Mouse (Mus musculus): Measurements from ENCODE around the gene Pced1b.

Pced1b gene

DNA sequence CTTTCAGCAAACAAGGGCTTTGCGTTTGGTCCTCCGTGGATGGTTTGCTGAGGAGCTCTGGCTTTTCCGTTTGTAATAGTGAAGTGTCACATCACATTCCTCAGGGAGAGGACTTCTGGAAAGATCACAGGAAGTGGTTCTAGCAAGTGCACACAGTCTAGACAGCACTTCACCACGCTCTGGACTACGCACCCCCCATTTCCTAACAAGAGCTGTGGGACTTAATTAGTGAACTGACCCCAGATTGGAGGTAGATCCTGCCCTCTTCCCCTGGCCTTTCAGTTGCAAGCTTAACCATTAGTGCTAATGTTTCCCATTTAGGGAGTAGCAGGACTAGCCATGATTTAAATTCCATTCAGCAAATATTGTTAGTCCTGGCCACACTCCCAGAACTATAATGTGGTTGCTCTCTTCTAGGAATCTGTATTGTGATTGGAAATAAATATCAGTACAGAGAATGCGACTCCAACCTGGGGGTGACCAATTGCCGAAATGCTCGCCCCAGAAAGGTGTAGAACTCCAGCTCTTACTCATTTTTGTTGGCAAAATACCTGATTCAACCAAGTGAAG lies 10.4 kb downstream of the Pced1b start:
- no peak for DNase-seq

DNA sequence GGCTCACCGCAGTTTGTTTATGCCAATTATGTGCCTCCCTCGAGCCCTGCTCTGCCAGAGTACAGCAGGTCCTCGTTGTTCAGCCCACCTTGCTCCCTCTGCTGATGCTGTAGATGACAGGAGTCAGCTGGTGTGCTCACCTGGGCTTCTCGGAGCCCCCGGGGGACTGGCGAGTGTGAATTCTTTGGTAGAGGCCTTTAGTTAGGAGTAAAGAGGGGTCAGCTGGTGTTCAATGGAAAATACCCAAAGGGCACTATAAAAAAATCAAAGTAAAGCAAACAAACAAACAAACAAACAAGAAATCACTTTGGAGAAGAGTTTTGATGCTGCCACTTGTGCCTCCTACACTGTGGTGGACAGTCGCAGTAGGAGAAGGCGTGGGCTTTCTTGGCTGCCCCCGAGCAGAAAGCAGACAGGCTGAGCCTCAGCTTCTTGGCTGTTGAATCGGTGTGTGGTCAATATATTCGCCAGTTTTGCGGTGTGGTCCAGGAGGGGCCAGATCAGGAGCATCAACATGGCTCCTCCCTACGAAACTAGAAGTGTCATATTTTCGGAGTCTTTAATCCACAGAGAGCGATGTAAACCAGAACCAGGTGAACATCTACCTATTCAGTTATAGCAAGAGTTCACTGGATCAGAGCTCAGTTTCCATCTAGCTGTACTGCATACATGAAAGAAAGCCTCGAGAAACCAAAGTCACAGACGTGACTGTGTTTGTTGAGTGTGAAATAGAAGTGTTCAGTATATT lies 11.8 kb downstream of the Pced1b start:
- no peak for DNase-seq

DNA sequence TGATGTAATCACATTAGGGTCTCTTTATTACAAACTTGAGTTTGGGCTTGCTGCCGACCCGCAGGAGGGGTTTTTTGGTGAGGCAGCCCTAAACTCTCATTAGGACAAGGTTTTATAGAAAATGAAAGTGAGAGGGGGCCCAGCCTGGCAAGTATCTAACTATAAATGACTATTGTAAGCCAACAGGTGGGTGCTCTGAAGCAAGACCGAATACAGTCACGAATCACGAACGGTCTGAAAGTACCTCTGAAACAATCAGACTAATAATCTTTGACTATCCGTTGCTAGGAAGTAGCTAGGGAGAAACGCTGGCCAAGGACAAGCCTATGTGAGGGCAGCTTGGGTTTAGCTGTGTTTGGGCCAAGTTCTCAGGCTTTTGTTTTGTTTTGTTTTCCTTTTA lies 12.4 kb downstream of the Pced1b start:
- no peak for DNase-seq

DNA sequence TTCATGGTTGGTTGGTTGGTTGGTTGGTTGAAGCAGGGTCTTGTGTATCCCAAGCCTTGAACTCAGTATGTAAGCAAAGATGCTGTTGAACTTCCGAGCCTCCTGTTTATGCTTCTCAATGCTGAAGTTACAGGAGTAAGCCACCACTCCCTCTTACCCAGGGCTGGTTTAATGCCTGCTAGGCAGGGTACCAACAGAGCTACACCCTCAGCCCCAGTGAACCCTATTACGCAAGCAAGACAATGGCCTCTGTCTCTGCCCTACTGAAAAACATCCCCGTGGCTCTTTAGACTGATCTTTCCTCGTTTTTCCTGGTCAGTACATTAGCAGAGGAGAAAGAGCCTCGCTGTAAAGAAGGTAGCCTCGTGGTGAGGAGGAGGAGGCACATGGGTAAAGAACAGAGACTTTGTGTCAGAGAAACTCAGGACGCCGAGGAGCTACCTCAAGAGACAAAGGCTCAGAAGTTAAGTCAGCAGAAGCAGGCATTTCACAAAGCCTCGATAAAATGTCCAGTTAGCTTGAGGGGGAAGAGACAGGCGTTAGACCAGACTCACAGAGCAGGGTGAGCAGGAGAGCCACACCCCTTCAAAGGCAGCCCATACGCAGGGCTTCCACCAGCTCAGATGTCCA lies 13.2 kb downstream of the Pced1b start:
- no peak for DNase-seq

DNA sequence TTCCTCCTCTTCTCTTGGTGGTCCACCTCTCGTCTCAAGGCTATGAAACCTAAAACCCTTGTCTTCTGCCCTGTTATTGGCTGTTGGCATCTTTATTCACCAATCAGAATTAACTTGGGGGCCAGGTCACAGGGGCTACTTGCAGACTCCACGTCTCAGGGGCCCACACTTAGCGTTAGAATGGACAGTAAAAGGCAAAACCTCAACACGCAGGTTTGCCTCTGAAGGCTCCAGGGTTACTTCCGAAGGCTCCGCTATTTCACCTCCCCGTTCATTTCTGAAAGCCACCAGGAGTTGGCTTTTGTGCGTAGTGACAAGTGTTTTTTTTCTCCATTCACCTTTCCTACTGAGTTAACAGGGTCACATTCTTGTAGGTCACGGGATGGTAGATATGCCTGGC lies 15.3 kb downstream of the Pced1b start:
- no peak for DNase-seq

DNA sequence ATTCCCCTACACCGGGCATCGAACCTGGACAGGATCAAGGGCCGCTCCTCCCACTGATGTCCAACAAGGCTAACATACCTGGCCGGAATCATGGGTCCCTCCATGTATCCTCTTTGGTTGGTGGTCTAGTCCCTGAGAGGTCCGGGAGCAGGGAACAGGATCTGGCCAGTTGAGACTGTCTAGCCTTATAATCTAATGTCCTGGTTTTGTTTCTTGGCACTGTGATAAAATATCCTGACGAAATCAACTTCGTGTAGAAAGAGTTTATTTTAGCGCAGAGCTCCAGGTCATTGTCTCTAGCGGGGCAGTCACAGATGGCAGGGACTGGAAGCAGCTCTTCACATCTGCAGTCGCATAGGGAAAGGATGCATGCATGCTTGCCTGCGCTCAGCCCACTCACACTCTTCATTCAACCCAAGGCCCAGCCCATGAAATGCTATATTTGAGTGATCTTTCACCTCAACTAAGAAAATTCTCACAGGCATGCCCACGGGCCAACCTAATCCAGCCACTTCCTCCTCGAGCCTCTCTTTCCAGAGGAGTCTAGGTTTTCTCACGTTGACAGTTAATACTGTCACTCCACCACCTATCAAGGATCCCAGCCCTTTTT lies 19.4 kb downstream of the Pced1b start:
- no peak for DNase-seq

DNA sequence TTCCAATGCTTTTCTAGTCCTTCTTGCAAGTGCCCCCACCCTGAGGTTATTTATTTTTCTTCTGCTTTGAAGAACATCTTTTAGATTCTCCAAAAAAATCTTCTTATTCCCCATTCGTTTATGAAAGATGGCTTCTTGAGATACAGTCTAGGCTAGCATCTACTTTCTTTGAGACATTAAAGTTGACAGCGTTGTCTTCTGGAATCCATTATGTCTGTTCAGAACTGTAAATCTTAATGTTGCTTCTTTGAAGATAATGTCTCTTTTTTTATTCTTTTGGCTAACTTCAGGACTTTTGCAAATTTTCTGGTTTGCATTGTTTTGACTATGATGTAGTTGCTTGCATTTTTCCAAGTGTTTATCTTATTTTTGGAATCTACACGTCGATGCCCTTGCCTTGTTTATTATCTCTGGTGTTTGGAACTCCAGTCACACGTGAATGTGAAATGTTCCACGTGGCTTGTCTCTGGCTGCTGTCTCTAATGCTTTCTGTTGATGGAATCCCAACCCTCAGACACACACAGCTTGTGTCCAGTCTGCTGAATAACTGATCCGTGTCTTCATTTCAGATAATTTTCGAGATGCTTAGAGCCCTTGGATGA lies 20.3 kb downstream of the Pced1b start:
- DNase-seq = no peak

DNA sequence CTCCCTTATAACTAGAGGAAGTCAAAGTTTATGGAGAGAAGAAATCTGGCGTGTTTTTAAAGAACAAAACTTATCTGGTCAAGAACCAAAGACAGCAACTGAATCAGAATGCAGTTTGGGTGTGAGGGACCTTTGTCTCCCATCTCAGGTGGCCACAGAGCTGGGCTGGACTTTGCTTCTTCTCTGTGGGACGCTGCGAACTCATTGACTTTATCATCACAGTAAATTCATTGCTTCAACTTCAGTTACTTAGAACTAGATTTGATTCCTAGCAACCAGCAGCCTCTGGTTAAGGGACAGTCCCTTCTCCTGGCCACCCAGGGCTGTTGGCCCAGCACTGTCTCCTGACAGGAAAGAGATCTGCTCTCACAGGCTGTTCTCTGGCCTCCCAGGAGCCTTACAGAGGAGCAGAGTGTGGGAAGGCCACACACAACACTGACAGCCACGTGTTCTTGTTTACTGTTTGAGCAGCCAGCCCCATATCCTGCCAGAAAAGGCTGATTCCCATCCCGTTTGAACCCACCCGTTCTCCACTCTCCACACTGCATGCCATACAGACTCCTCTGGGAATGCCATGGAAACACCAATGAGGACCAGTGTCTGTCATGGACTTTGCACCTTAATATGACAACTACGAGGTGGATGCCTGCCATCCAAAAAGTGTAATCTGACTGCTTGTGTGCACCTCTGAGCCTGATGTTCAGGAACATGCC lies 25.2 kb downstream of the Pced1b start:
- no peak for DNase-seq

DNA sequence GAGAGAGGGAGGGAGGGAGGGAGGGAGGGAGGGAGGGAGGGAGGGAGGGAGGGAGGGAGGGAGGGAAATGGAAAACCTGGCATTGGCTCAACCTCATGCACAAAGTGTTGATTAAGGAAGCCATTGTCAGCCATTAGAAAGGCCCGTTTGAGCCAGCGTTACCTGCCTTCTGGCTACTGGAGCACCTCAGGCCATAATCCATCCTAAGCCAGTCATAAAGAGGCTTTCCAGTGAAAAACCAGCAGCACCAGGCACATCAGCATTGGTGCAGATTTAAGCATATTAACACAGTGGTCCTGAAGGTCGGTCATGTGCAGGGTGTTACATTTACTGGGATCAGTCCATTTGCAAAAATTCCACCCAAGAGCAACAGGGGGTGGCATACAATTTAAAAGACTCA lies 25.9 kb downstream of the Pced1b start:
- no peak for DNase-seq

DNA sequence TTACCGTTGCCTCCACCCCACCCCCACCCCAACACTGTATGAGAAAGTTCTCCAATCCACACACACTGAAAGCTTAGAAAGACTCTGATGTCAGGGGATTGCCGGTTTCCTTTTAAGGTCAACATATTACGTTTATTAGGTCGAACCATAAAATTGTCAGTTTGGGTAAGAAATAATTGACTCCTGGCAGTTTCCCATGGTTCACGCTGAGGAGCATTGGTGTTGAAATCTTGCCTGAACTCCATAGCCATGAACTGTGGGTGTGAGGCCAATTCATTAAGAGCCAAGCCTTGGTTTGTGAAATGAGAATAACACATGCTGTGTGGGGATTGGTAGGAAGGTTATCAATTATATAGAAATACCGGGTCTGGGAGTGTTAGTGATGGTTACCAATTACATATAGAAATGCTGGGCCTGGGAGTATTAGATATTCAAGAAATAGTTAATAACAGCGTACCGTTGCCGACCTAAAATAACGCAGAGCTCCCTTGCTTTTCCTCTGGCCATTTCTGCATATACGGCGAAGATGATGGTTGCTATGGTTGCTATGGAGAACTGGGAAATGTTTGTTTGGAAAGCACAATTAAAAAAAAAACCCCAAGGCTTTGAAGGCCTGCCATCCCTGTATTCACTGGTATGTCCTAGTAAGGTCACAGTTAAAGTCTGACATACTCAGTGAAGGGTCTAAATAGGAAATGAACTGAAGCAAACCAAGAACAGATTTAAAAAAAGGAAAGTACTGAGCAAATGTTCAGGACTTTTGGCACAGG lies 28.9 kb downstream of the Pced1b start:
- no peak for DNase-seq

DNA sequence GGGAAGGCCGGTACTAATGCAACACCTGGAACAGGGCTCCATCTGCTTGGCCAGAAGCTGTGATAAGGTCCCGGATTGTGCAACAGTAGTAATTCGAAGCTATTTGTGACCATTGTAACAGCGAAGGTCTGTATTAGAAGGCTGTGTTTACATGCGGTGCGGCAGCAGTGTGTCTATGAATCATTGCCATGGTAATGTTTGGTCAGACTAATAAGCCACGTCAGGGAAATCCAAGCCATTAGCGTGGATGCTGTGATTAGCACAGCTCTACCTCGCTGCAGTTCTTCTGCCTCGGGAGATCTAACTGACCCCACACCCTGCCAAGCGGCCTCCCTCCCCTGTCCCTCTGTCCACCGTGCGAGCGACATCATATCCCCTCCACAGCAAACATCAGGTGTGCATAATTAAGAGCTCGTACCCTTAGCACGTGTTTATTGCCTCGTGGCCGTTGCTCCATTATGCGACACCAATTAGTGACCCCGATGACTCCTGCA lies 29.8 kb downstream of the Pced1b start:
- DNase-seq = no peak

DNA sequence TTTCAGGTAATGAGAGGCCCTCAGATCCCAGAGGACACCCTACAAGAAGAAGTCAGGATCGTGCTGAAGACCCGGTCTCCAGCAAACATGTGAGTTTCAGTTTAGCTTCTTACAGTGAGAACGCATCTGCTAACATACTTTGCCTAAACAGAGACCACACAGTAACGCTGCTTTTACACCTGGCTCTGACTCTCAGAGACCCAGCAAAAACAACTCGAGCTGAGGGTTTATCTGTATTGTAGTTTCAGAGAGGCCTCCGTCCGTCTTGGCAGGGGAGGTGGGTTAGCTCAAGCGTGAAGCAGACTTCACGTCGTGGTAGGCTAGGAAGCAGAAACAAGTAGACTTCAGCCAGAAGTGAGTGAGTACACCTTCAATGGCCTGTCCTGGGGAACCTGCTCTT lies 30.4 kb downstream of the Pced1b start:
- no peak for DNase-seq

DNA sequence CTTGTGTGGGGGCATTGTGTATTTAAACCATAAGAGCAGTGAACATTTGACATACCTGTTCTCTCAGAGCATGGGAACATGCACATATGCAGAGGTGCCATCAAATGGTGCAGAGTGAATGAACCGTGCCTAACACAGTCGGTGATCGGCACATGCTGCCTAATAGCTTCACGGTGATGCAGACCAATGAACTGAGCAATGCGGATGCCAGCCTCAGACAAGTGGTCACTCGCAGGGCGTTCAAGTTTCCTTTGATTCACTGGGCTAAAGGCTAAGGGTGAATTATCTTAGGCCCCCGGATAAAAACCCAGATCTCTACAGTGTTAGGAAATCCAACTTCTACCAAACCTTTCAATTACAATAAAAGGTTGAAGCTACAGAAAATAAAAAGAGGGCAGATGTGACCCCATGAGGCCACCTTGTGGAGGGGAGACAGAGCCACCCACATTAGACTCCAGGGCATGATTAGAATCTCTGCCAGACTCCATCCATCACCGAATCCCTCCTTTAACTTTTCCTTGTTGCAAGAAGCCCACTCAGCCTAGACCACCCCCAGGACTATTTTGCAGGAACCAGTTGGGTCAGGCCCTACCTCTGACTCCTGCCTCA lies 31.5 kb downstream of the Pced1b start:
- no peak for DNase-seq

DNA sequence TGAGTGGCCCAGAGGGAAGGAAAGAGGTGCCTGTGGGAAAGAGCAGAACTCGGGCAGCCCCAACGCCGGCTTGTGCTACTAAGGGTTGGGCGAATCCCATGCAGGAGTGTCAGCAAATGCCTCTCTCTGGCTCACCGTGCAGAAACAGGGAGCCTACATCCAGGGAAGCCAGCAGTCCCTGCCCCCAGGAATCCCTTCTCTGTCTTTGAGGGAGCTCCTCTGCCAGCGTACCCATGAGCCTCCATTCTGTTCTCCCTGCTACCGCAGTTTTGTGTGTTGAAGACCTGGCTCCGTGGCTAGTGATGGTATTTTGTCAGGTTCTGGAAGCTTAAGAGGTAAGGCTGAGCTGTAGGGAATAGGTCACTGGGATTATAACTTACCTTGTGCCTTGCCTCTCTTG lies 33.2 kb downstream of the Pced1b start:
- no peak for DNase-seq

DNA sequence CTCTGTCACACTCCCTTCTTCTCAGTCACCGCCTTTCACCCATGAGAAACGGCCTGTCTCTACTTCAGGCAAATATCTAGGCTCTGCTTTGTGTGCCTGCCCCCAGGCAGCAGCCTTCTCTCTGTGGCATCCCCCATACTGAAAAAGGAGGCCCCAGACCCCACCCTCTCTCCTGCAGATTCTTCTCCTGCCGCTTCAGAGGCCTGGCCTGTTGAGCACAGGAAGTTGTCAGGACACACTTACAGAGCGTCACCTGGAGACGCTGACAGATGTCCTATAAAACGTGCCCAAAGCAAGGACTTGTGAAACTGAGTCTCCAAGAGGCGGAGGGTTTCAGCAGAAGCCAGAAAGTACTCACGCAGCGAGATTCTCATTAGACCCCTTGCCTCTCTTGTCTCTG lies 33.9 kb downstream of the Pced1b start:
- DNase-seq = no peak

DNA sequence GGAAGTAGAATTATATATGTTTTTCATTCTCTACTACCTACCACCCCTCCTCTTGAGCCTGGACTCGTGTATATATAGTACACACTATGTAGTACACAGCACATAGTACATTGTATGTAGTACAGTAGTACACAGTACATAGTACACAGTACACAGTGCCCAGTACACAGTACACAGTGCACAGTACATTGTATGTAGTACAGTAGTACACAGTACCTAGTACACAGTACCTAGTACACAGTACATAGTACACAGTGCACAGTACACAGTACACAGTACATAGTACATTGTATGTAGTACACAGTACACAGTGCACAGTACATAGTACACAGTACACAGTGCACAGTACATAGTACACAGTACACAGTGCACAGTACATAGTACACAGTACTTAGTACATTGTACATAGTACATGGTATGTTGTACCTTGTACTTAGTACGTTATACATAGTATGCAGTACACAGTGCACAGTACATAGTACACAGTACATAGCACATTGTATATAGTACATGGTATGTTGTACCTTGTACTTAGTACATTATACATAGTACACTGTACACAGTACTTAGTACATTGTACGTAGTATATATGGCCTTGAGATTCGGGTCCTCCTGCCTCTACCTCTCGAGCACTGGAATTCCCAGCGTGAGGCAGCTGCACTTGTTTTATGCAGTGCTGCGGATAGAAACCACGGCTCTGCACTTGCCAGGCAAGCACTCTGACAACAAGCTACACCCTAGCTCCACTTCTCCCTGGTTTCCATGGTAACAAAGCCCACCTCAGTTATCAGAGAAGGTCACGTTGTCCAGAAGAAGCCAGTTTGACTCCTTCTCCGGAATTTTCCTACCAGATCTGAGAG lies 35.0 kb downstream of the Pced1b start:
- no peak for DNase-seq

DNA sequence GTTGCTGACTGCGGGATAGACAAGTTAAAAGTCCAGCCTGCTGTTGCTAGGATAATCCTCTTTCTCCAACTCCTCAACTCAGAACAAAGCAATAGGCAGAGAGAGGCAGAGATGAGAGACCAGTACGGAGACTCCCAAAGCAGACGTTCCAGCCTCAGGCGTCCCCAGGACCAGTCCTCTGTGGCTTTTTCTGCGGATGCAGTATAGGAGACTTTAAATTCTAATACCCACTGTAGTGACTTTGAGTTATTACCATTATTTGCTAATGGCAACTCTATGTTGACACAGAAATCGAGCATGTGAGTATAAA lies 35.6 kb downstream of the Pced1b start:
- no peak for DNase-seq

DNA sequence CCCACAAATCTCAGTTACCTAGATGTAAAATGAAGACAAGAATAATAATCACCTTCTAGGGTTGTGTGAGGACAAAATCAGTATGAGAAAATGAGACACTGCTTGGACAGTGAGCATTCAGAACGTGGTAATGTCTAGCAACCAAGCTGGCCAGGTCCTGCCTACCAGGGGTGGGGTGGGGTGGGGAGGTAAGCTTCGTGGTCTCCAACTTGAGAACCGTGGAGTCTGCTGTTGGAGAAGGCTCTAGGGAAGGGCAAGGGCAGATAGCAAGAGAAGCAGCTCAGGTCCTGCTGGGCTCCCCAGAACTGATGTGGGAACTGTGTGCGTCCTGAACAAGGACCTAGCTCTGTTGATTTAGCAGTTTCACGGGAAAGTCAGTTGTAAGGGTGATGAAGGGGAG lies 37.3 kb downstream of the Pced1b start:
- no peak for DNase-seq

DNA sequence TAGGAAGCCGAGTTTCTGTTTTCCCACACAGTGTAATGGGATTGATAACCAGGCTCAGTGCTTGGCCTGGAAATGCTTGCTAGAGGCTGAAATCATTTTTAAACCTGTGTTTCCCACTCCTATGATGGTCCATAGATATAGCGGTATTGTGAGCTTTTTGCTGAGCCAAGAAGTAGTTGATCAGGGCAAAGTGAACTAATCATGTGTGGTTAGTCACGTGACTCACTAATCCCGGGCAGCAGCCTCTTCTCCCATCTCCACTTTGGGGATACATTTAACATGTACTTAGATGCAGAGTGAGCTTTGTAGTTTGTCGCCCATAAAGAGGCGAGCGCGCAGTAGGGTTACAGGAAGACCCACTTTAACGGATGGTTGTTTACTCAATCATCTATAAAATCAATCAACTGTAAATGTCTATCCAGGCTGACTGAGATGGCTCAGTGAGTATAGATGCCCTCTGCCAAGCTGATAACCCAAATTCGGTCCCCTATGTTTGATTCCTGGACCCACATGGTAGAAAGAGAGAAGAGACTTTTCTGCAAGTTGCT lies 38.8 kb downstream of the Pced1b start:
- no peak for DNase-seq

DNA sequence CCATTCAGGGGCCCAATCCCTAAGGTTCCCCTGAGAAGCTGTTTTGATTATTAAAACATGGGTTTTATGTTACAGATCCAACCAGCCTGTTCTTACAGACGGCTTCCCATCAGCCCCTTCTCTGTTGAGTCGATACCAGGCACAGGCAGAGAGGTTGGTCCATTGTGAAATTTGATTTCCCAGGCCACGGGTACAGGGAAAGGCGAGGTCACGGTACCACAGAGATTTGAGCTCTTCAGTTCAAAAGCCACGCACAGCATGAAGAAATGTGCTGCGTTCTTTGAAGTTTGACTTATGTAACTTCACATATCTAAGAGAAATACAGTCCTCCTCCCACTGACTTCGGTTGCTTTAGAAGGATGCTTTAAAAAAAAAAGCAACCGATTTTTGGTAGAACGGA lies 39.8 kb downstream of the Pced1b start:
- no peak for DNase-seq
